Mouse (Mus musculus) forebrain, postnatal 0 days (tissue): ENCODE data around the gene Cfap61. TPM values are rescaled to one million over a fixed set of nuclear protein-coding genes. Genes with fewer than 3 reads are reported as not detected.
A peak's percentile ranks its signal among the peaks of the same experiment; 100 is the strongest.

Experiments used
- ATAC-seq: fragments of 200-750 bp; cut with Nextera tagmentation; 2 replicates; pipeline ENCODE4 v1.8.0; 2017; ENCODE audit warnings: mild to moderate bottlenecking, moderate library complexity
- DNase-seq: peaks from one replicate; pipeline ENCODE4 v3.0.0-alpha.2; 2015
- H3K27ac ChIP-seq: fragments of 300-500 bp; sonication (generic); 2 replicates; pipeline ENCODE4 v1.5.1; 2014; ENCODE audit warnings: low read depth, mild to moderate bottlenecking, antibody characterized with exemption, low read length, moderate library complexity, mixed read lengths
- H3K27me3 ChIP-seq: fragments of 300-500 bp; sonication (generic); 2 replicates; pipeline ENCODE4 v1.6.1; 2014; ENCODE audit warnings: mild to moderate bottlenecking, low read length, mixed read lengths; ENCODE audit not compliant: insufficient read depth
- H3K36me3 ChIP-seq: fragments of 300-500 bp; sonication (generic); 2 replicates; pipeline ENCODE4 v1.6.1; 2014; ENCODE audit warnings: mild to moderate bottlenecking, moderate library complexity; ENCODE audit not compliant: insufficient read depth
- H3K4me1 ChIP-seq: fragments of 300-500 bp; sonication (generic); 2 replicates; pipeline ENCODE4 v1.6.1; 2014; ENCODE audit warnings: antibody characterized with exemption; ENCODE audit not compliant: insufficient read depth
- H3K4me2 ChIP-seq: fragments of 300-500 bp; sonication (generic); 2 replicates; pipeline ENCODE4 v1.6.1; 2014; ENCODE audit warnings: low read depth, mild to moderate bottlenecking, moderate library complexity
- H3K4me3 ChIP-seq: fragments of 300-500 bp; sonication (generic); 2 replicates; pipeline ENCODE4 v1.5.1; 2014; ENCODE audit warnings: low read depth, low read length, mixed read lengths
- H3K9ac ChIP-seq: fragments of 300-500 bp; sonication (generic); 2 replicates; pipeline ENCODE4 v1.6.1; 2014; ENCODE audit warnings: mild to moderate bottlenecking
- H3K9me3 ChIP-seq: fragments of 300-500 bp; sonication (generic); 2 replicates; pipeline ENCODE4 v1.6.1; 2016; ENCODE audit warnings: low read length
- CTCF ChIP-seq: sonication (generic); IDR thresholded peaks from 2 replicates; pipeline ENCODE4 v1.5.1; 2016; ENCODE audit warnings: antibody characterized with exemption, control low read depth, low read depth
- WGBS: fragments of 180-500 bp; shearing (Covaris S2); extraction: QIAGEN DNeasy Blood & Tissue Kit; methylation state at CpG from one replicate; pipeline ENCODE4 v1.1.7; 2014; 5-methylcytosine and 5-hydroxymethylcytosine counted together
- polyA plus RNA-seq: library from polyadenylated mRNA; unstranded; fragments of >200 nt; fragmentation: Nextera tagmentation; extraction: Ambion mirVana; gene quantifications from 2 replicates; pipeline ENCODE4 v1.2.1, GENCODE M21; 2015
- total RNA-seq: library from RNA; depleted of rRNA; stranded (reverse); fragments of >200 nt; gene quantifications from 2 replicates; pipeline ENCODE4 v1.2.3, GENCODE M21; 2014

Gene Cfap61
- total and polyA plus RNA-seq, 2 experiments from 2014 or later = 3.9 to 7.4 TPM

GRCm38 (mm10) chr2:146100489-146101060 is 166.0 kb downstream of the Cfap61 start:
- Histone ChIP-seq H3K27me3 (no peaks in the 10 kb centered on the region), H3K9ac (no peak overlapping the region), H3K27ac (no peak overlapping the region), H3K4me2 (no peak overlapping the region), H3K36me3 (no peaks in the 10 kb centered on the region), H3K4me1 (no peaks in the 10 kb centered on the region; the same call in 1 of the 2 replicates), H3K9me3 (no peaks in the 10 kb centered on the region), H3K4me3 (no peak overlapping the region)
- WGBS = 37% methylated on average over 10 of the region's 10 CpGs
- no peak for DNase-seq
- no peak for ATAC-seq
- TF ChIP-seq CTCF = no peak

- no peaks in the 10 kb centered on the region for H3K27me3 ChIP-seq
- ATAC-seq = no peak; the same call in 1 of the 2 replicates
Measured at GRCm38 (mm10) chr2:146102600-146102999, 168.0 kb downstream of the Cfap61 start.

GRCm38 (mm10) chr2:146105341-146105740 is 170.8 kb downstream of the Cfap61 start:
- Histone ChIP-seq H3K4me2 (no peak overlapping the region), H3K4me1 (no peaks in the 10 kb centered on the region; the same call in 1 of the 2 replicates), H3K9me3 (no peaks in the 10 kb centered on the region), H3K27me3 (no peaks in the 10 kb centered on the region), H3K4me3 (no peak overlapping the region), H3K27ac (no peak overlapping the region), H3K36me3 (no peaks in the 10 kb centered on the region), H3K9ac (no peak overlapping the region)
- TF ChIP-seq CTCF = no peak
- DNase-seq (no peak), ATAC-seq (no peak)
- WGBS = 62% methylated on average over 6 of the region's 6 CpGs

More at GRCm38 (mm10) chr2:146102600-146102999, 168.0 kb downstream of the Cfap61 start:
- Histone ChIP-seq H3K27ac (no peak overlapping the region), H3K4me1 (no peaks in the 10 kb centered on the region; the same call in 1 of the 2 replicates), H3K9me3 (no peaks in the 10 kb centered on the region), H3K4me2 (no peak overlapping the region), H3K36me3 (no peaks in the 10 kb centered on the region), H3K9ac (no peak overlapping the region), H3K4me3 (no peak overlapping the region)
- DNase-seq = peak; percentile 57
- WGBS = 55% methylated on average over 3 of the region's 3 CpGs
- no peak for TF ChIP-seq CTCF

GRCm38 (mm10) chr2:146107980-146108379 is 173.4 kb downstream of the Cfap61 start:
- Histone ChIP-seq H3K4me3 (no peak overlapping the region), H3K9me3 (no peaks in the 10 kb centered on the region), H3K9ac (no peak overlapping the region), H3K36me3 (no peaks in the 10 kb centered on the region), H3K27ac (no peak overlapping the region), H3K27me3 (no peaks in the 10 kb centered on the region), H3K4me1 (no peaks in the 10 kb centered on the region), H3K4me2 (no peak overlapping the region)
- 91% methylated on average over 4 of the region's 4 CpGs for WGBS
- no peak for TF ChIP-seq CTCF
- DNase-seq (no peak), ATAC-seq (no peak)

GRCm38 (mm10) chr2:146109921-146110320 is 175.3 kb downstream of the Cfap61 start:
- ATAC-seq (peak; percentile 25; the same call in 1 of the 2 replicates), DNase-seq (no peak)
- Histone ChIP-seq H3K27me3 (no peaks in the 10 kb centered on the region), H3K27ac (no peak overlapping the region), H3K9me3 (no peaks in the 10 kb centered on the region), H3K4me2 (no peak overlapping the region), H3K4me1 (no peaks in the 10 kb centered on the region), H3K9ac (no peak overlapping the region), H3K4me3 (no peak overlapping the region), H3K36me3 (no peaks in the 10 kb centered on the region)
- WGBS = 25% methylated on average over 9 of the region's 9 CpGs
- no peak for TF ChIP-seq CTCF

GRCm38 (mm10) chr2:146116282-146116681 is 181.7 kb downstream of the Cfap61 start:
- no peak for ATAC-seq
- TF ChIP-seq CTCF = no peak
- no peaks in the 10 kb centered on the region for H3K9me3 ChIP-seq
- no peak overlapping the region for H3K4me2 ChIP-seq
- no peaks in the 10 kb centered on the region for H3K36me3 ChIP-seq
- no peaks in the 10 kb centered on the region for H3K4me1 ChIP-seq
- WGBS = 95% methylated on average over 6 of the region's 6 CpGs
- no peaks in the 10 kb centered on the region for H3K27me3 ChIP-seq
- no peak overlapping the region for H3K9ac ChIP-seq
- DNase-seq = no peak
- no peak overlapping the region for H3K4me3 ChIP-seq
- no peak overlapping the region for H3K27ac ChIP-seq

GRCm38 (mm10) chr2:146116726-146117125 is 182.1 kb downstream of the Cfap61 start:
- no peak for ATAC-seq
- no peaks in the 10 kb centered on the region for H3K36me3 ChIP-seq
- no peaks in the 10 kb centered on the region for H3K9me3 ChIP-seq
- no peak overlapping the region for H3K4me3 ChIP-seq
- no peak overlapping the region for H3K9ac ChIP-seq
- H3K4me1 ChIP-seq = no peaks in the 10 kb centered on the region
- 95% methylated on average over 5 of the region's 5 CpGs for WGBS
- no peak overlapping the region for H3K4me2 ChIP-seq
- H3K27me3 ChIP-seq = no peaks in the 10 kb centered on the region
- H3K27ac ChIP-seq = no peak overlapping the region
- no peak for DNase-seq
- no peak for TF ChIP-seq CTCF
